Mouse (Mus musculus): ENCODE results near the gene Adamtsl1. TPM values are rescaled to one million over a fixed set of nuclear protein-coding genes. Genes with fewer than 3 reads are reported as not detected.

The Adamtsl1 gene
- polyA plus RNA-seq, 1 experiment: 2.7 TPM

DNA sequence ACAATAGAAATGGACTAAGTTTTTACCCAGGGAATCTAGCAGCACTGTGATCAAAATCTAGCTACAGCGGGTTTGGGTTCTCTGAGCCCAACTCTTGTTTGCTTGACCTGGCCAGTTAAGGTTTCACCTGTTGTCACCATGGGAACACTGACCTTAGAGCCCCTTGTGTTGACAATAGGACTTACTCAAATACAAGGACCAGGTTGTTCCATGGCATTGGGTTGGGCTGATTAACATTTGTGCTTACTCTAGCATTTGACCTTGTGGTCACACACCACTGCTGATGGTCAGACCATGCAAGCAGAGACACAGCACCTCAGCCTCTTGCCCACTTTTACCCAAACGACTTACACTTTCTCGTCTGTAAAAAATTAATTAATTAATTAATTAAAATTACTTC lies 922.4 kb downstream of the Adamtsl1 start:
- Histone ChIP-seq H3K4me3 (no peak overlapping the region), H3K4me2 (ENCODE audit: low read depth) (no peak overlapping the region), H3K36me3 (ENCODE audit: control insufficient read depth, insufficient read depth) (no peaks in the 10 kb centered on the region), H3K79me2 (ENCODE audit: control insufficient read depth, insufficient read depth) (no peaks in the 10 kb centered on the region), H3ac (ENCODE audit: control insufficient read depth, insufficient read length) (no peak overlapping the region), H3K27me3 (ENCODE audit: control insufficient read depth, insufficient read depth, insufficient read length) (no peaks in the 10 kb centered on the region)
- no peak for TF ChIP-seq E2F4 (IDR thresholded peaks at IDR 0.05; ENCODE audit: insufficient read depth)
- TF ChIP-seq REST (IDR thresholded peaks at IDR 0.05; ENCODE audit: insufficient read depth, insufficient read length): no peak
- TF ChIP-seq POLR2A (IDR thresholded peaks at IDR 0.05; ENCODE audit: insufficient read length, low read depth): no peak
- no peak for TF ChIP-seq USF1 (IDR thresholded peaks at IDR 0.05; ENCODE audit: low read depth)
- TF ChIP-seq MAX (IDR thresholded peaks at IDR 0.05; ENCODE audit: low read depth): no peak
- no peak for TF ChIP-seq CEBPB (IDR thresholded peaks at IDR 0.05; ENCODE audit: insufficient read depth, poor library complexity, severe bottlenecking)
- TF ChIP-seq MYOD1 (IDR thresholded peaks at IDR 0.05; ENCODE audit: control insufficient read depth in 1 of 3, insufficient read length in 2 of 3, low read depth in 2 of 3): no peak
- no peak for TF ChIP-seq TCF12 (IDR thresholded peaks at IDR 0.05; ENCODE audit: insufficient read depth, poor library complexity, severe bottlenecking)
- TF ChIP-seq POLR2AphosphoS2 (IDR thresholded peaks at IDR 0.05; ENCODE audit: insufficient read length, low read depth): no peak
- TF ChIP-seq TCF3 (IDR thresholded peaks at IDR 0.05; ENCODE audit: insufficient read length, low read depth): no peak
- TF ChIP-seq SRF (IDR thresholded peaks at IDR 0.05; ENCODE audit: control insufficient read depth, insufficient read length, low read depth): no peak
- TF ChIP-seq MYOG (IDR thresholded peaks at IDR 0.05; ENCODE audit: control insufficient read depth in 1 of 3, insufficient read depth in 1 of 3, insufficient read length in 2 of 3, low read depth in 2 of 3): no peak

GRCm38 (mm10) chr4:86450468-86450867 lies 936.5 kb downstream of the Adamtsl1 start:
- H3K4me3 ChIP-seq: no peak overlapping the region
- no peak overlapping the region for H3ac ChIP-seq (ENCODE audit: control insufficient read depth, insufficient read length)
- H3K4me2 ChIP-seq (ENCODE audit: low read depth): no peak overlapping the region
- H3K36me3 ChIP-seq (ENCODE audit: control insufficient read depth, insufficient read depth): no peaks in the 10 kb centered on the region
- TF ChIP-seq USF1 (IDR thresholded peaks at IDR 0.05; ENCODE audit: low read depth) (no peak), CEBPB (IDR thresholded peaks at IDR 0.05; ENCODE audit: insufficient read depth, poor library complexity, severe bottlenecking) (no peak)
- H3K79me2 ChIP-seq (ENCODE audit: control insufficient read depth, insufficient read depth): no peaks in the 10 kb centered on the region
- no peaks in the 10 kb centered on the region for H3K27me3 ChIP-seq (ENCODE audit: control insufficient read depth, insufficient read depth, insufficient read length)

- TF ChIP-seq TCF12 (IDR thresholded peaks at IDR 0.05; ENCODE audit: insufficient read depth, poor library complexity, severe bottlenecking) (no peak), SRF (IDR thresholded peaks at IDR 0.05; ENCODE audit: control insufficient read depth, insufficient read length, low read depth) (no peak), CEBPB (IDR thresholded peaks at IDR 0.05; ENCODE audit: insufficient read depth, poor library complexity, severe bottlenecking) (no peak), TCF3 (IDR thresholded peaks at IDR 0.05; ENCODE audit: insufficient read length, low read depth) (no peak), MAX (IDR thresholded peaks at IDR 0.05; ENCODE audit: low read depth) (no peak), MYOD1 (IDR thresholded peaks at IDR 0.05; ENCODE audit: control insufficient read depth in 1 of 3, insufficient read length in 2 of 3, low read depth in 2 of 3) (no peak), E2F4 (IDR thresholded peaks at IDR 0.05; ENCODE audit: insufficient read depth) (no peak), POLR2A (IDR thresholded peaks at IDR 0.05; ENCODE audit: insufficient read length, low read depth) (no peak), POLR2AphosphoS2 (IDR thresholded peaks at IDR 0.05; ENCODE audit: insufficient read length, low read depth) (no peak), REST (IDR thresholded peaks at IDR 0.05; ENCODE audit: insufficient read depth, insufficient read length) (no peak), USF1 (IDR thresholded peaks at IDR 0.05; ENCODE audit: low read depth) (no peak), MYOG (IDR thresholded peaks at IDR 0.05; ENCODE audit: control insufficient read depth in 1 of 3, insufficient read depth in 1 of 3, insufficient read length in 2 of 3, low read depth in 2 of 3) (no peak)
- H3K4me2 ChIP-seq (ENCODE audit: low read depth): no peak overlapping the region
- no peak overlapping the region for H3K4me3 ChIP-seq
- no peaks in the 10 kb centered on the region for H3K27me3 ChIP-seq (ENCODE audit: control insufficient read depth, insufficient read depth, insufficient read length)
- H3ac ChIP-seq (ENCODE audit: control insufficient read depth, insufficient read length): no peak overlapping the region
- no peaks in the 10 kb centered on the region for H3K36me3 ChIP-seq (ENCODE audit: control insufficient read depth, insufficient read depth)
- no peaks in the 10 kb centered on the region for H3K79me2 ChIP-seq (ENCODE audit: control insufficient read depth, insufficient read depth)
Observed at GRCm38 (mm10) chr4:86464808-86465207, 950.8 kb downstream of the Adamtsl1 start.

Data from myocyte (in vitro differentiated cells).